Mouse (Mus musculus) lung, postnatal 10 days (tissue): ENCODE data around the gene Gm30191.

ENCODE experiments used
- DNase-seq: peaks from one replicate; pipeline ENCODE4 v3.0.0; 2021

Gm30191 gene

DNA sequence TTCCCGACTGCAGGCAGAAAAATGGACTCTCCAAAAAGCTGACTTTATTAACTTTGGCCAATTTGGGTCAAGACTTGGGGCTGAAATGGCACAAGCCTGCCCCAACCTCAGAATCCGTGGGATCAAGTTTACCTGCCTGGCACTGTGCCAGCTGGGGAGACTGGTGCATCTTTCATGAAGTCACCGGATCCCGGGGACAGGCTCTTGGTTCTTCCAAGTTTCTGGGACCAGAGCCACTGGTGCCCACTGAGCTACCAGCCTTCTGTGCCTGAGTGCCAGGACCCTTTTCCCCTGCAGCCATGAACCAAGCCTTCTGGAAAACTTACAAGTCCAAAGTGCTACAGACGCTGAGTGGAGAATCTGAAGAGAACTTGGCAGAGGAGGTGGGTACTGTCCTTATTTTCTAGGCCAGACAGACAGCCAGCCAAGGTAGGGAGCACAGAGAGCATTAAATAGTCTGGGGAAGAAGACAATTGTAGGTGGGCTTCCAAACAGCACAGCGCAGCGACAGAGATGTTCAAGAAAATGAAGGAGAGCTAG is at the start of gene Gm30191:
Gene Gm30191 (plus strand): TSS at position 217 of the 540 bp plus-strand sequence.
- DNase-seq, result no peak

DNA sequence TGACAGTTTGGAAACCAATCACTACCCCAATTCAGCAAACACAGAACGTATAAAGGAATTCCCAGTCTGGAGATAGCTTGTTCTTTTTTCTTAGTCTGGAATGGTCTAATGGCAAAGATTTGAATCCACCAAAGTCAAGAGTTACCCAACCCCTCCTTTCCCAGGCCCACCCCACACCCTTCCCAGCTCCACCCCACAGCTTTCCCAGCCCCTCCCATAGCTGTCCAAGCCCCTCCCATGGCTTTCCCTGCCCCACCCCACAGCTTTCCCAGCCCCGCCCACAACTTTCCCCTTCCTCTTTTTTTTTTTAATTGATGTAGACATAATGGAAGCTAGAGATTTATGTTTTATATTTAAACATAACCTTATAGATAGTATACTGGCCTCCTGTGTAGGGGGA is 47.4 kb upstream of the Gm30191 start:
- no peak for DNase-seq

DNA sequence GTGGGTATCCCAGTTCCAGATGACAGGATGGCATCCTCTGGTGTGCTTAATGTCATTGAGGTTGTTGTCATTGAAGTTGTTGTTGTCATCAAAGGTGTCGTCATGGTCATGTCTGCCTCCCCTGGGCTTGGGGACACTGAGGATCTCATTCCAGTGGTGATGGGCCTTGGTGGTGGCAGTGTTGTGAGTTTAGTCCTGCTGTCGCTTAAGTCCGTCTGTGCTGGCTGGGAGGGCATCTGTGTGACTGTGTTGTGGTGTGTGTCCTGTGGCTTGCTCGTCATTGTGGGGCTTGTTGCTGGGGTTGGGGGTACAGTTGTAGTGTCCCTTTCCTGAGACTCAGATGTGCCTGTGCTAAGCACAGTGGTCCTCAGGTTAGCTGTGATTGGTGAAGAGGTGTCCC is 43.8 kb upstream of the Gm30191 start, which contains the start of gene Gm7534:
Gene Gm7534 (minus strand): TSS at position 101 of the 400 bp plus-strand sequence.
- no peak for DNase-seq

DNA sequence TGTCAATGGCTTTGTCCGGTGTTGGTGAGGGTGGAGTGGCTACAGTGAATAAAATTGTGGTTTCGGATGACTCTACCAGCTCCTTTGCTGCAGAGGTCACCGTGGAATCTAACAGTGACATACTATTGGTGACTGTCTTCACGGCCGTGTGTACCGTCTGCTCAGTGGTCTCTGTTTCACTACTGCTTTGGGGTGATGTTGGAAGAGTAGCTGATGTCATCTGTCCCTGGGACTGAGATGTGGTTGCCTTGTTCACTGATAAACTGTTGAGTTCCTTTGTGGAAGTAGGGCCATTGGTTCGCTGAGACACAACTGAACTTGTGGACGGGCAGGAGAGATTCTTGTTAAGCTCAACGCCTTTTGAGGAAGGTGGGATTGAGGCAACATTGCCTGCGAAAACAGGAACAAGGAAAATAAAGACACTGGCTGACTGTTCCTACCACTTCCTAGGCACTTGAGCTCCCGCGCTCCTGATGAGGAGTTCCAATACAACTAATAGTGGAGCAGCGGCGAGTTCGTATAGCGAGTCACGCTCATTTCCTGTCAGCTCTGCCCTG is 43.3 kb upstream of the Gm30191 start:
- DNase-seq, result no peak

DNA sequence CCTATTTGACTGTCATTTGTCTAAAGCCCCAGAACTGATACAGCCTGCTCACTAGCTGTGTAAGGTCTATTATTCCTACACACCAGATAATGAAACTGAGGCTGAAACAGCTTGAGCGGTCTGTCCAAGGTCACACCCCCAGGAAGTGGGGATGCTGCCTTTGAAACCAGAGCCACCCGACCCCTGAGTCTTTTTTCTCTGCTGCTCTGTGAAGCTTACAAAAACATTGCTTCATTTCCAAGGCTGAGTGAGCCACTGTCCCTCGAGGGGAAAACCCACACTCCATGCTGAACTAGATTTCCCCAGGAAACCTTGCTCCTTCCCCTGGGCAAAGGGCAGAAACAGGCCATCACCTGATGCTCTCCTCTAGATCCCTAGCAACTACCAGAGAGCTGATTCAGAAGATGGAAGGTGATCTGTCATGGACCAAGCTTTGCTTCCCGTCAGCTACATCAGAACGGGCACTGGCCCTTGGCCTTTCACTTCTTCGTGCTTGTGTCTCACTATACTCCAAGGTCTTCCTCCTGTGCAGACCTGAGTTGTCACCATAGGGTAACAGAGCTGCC is 40.2 kb upstream of the Gm30191 start:
- DNase-seq, result no peak

DNA sequence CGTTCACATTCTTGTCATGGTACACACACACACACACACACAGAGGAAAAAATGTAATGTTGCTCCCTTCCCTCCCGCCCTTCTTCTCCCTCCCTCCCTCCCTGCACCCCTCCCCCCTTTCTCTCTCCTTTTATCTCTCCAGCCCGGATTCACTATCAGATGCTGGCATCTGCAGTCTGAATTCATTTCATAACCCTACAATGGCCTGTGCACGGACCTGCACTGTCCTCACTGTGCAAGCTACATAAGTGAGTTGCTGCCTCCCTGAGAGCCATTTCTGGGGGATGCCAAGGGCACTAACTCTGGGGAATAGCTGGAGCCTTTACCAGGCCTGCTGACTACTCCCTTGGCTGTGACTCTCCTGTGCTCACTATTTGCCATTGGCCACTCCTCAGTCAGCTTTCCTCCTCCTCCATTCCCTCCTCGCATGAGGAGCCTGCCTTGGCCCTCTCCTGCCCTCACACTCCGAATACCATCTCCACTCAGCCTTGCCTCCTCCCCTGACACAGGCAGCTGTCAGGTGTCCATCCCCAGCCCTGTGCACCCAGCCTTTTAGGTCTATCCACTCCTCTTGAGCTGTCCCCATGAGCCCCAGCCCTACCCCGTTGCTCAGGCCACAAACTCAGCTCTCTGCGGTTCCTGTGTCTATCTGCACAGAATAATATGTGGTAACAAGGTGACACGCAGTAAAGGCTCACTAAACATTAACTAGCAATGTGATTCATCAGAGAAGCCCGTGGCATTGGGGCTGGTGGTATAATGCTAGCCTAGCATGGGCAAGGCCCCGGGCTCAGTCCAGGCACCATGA is 23.7 kb upstream of the Gm30191 start:
- no peak for DNase-seq

DNA sequence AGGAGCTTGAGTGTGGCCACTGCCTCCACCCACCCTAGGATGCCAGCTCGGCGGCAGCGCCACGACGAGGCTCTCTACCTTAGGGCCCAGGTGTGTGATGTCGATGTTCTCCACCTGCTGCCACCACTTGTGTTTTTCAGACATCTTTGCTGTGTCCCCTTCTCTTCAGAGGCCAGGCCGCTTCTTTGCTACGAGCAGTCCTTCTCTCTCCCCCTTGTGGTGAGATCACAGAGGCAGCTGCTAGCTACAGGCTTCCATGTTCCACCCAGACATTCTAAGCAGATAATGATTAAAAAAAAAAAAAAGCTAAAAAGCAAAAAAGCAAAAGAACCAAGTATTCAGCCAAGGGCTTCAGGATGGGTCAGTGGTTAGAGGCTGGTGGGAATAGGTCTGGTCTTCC is 19.5 kb upstream of the Gm30191 start, which contains the start of gene Catsper4:
Gene Catsper4 (minus strand): TSS at position 190 of the 400 bp plus-strand sequence.
- no peak for DNase-seq

DNA sequence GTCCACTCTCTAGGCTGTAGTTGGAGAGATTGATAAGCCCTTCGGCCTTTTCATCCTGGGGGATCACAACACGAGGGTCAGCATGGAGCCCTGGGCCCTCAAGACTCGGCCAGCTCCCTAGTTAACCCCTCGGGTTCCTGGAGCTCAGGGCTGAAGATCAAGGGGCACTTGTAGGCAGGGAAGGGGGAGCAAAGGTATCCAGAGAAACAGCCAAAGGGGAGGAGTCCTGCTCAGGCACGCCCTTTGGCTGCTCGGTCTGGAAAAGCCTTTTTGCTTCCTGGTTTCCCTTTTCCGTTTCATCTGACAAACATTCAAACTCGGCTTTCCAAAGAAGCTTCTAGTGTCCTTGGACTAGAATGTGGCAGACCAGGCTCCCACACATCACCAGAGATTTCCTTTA is 16.3 kb upstream of the Gm30191 start:
- no peak for DNase-seq

DNA sequence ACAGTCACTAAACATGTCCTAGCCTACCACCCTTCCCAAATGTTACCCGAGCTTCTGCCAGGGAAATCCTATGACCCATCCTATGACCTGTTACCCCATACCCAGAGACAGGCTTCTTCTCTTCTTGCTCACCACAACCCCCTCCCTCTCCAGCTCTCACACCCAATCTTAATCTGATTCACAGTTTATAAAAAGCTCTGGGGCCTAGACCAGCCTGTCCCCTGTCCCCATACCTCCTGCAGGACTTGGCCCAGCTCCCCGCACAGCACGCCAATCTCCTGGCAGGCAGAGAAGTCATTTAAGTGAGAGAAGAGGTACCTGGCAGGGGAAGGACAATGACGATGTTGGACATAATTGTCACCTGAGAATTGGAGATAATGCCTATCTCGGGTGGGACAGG is 11.9 kb upstream of the Gm30191 start:
- no peak for DNase-seq

DNA sequence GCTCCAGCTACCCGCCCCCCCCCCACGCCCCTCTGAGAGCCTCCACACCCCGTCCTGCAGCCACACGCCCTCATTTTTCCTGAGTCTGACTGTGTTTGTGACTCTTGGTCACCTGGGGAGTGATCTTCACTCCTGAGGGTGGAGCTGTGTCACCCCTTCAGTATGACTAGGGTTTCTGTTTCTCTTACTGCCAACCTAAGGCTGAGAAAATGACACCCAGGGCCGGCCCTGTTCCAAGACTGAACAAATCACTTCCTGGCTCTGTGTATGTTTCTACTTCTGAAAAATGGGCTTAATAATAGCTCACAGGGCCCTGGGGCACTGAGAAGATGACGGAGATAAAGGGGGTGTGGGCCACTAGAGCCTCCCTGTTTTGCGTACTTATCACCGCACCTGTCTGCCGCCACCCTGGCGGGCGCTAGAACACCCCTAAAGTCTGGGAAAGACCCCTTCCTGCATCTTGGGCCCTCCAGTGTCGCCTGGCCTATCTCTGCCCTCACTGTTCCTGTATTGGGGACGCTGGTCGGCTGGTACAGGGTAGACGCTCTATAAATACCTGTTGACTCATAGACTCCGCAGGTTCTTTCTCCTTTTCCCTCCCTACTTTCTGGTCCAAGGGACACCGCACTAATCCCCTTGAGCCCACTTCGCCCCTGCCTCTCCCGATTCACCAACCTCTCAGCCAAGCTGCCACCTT is 9.0 kb upstream of the Gm30191 start:
- no peak for DNase-seq

DNA sequence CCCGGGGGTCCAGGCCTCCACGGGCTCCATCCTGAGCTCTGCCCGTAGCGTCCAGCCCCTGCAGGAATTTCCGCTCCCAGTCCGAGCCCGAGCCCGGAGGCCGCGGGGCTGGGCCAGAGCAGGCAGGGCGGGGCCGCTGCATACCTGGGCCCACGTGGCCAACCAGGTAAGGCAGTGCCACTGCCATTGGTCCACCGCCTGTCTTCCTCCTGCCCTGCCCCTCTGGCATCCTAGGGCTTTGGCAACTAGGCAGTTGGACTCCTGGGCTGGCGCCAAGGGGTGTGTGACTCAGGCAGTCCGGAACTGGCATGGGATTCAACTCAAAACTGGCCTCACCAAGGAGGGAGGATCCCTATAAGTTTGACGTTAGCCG is 8.5 kb upstream of the Gm30191 start, which contains the start of gene Cnksr1:
Gene Cnksr1 (minus strand): TSS at position 121 of the 373 bp plus-strand sequence.
- DNase-seq, result peak; percentile 93

DNA sequence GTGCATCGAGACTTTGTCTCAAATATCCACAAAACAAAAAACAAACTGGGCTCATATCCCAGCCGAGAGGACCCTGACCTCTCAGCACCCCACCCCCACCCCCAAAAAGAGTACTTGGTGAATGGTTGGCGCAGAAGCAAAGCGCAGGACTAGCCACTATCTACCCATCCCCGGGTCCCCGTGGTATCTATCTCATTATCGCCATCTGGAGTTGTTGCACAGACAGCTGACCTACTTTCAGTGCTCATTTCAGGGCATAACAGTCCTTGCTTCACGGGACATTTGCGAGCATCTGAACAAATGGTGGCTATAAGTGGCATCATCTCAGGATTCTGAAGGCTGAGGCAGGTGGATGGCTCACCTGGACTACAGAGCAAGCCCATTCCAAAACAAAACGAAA is 8.0 kb upstream of the Gm30191 start:
- DNase-seq, result no peak

DNA sequence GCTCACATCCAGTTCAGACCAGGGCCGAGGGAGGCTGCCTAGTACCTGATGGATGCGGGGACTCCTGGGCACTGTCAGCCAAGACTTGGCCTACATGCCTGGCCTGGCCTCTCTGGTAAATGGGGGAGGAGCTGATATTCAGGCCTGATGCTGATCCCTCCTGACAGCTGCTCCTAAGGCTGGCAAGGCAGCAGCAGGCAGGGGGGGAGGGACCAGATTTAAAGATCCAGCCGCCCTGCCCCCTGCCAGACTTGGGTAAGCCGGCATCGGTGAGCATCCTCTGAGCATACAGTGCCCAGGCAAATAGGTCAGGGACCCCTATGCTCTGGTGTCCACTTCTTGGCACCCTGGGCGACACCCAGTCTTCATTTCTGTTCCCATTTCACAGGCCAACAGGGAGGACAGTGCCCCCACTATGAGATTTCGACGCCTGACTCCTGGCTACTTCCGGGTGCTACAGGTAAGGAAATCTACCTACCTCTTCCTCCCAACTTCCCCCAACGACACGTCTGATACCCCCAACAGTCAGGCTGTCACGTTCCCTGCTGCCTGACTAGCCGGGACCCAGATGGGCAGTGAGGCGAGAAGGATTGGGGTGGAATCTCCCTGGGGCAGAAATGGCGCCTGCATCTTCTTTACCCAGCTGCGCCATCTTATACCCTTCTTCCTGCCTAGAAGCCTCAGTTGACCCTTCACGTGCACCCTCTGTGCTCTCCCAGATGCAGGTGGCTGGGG is 3.1 kb upstream of the Gm30191 start, which contains the start of gene E130218I03Rik:
Gene E130218I03Rik (plus strand): TSS at position 147 of the 735 bp plus-strand sequence.
- DNase-seq, result no peak

DNA sequence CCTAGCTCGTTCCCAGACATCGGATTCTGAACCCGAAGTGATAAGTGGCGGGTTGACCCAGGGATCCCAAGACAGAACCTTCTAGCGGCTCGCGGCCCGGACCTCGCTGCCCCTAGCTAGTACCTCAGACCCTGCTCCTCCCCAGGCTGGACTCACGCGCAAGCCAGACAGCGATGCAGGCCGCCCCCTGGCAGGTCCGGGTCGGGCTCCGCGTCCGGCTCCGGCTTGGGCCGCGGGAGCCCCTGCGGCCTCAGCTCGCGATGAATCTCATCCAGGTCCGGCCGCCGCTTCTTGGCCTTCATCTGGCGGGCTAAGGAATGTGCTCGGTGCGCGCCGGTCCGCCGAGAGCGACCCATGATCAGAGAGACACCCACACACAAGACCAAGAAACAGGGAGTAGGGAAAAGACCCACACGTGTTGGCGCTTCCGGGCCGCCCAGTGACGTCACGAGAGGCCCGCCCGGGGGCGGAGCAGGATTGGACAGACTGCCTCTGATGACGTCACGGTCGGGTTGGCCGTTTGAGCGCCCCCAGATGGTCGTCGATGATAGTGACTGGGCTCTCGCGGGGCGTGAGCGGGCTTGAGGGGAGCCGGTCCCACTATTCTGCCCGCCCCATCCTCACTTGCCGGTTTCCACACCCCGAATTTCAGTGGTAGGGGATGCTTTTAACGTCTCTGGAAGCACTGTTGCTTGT is 1.4 kb upstream of the Gm30191 start, which contains the start of gene Zfp593:
Gene Zfp593 (minus strand): TSS at position 445 of the 696 bp plus-strand sequence.
- peak; percentile 96 for DNase-seq

DNA sequence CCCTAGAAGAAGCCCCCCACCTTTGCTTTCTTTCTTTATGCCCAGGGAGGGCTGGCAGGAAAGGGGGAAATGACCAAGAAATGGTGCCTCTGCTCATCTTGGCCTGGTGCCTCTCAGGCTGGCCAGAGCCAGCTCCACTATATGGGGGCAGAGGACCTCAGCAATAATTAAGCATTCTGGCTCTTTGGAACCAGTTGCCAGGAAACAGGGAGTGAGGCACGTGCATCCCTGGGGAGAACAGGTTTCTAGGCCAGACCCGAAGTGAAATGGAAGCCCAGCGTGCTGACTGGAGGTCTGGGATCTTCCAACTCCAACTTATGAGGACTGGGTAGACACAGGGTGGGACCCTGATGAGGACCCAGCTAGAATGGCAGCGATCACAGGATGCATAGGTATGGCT is 479 bp upstream of the Gm30191 start:
- no peak for DNase-seq

DNA sequence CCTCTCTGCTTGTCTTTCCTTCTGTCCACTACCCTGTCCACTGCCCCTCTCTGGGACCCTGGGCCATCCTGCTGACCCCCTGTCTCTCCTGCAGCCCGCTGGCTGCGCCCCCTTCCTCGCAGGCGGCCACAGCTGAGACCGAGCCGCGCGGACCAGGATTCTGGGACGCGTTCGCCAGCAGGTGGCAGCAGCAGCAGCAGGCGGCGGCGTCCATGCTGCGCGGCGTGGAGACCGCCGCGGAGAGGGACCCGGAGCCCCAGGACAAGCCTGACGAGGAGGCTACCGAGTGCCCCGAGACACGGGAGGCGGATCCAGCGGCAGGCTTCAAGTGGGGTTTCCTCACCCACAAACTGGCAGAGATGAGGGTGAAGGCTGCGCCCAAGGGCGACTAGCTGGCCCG is 2.9 kb downstream of the Gm30191 start:
- peak; percentile 84 for DNase-seq

DNA sequence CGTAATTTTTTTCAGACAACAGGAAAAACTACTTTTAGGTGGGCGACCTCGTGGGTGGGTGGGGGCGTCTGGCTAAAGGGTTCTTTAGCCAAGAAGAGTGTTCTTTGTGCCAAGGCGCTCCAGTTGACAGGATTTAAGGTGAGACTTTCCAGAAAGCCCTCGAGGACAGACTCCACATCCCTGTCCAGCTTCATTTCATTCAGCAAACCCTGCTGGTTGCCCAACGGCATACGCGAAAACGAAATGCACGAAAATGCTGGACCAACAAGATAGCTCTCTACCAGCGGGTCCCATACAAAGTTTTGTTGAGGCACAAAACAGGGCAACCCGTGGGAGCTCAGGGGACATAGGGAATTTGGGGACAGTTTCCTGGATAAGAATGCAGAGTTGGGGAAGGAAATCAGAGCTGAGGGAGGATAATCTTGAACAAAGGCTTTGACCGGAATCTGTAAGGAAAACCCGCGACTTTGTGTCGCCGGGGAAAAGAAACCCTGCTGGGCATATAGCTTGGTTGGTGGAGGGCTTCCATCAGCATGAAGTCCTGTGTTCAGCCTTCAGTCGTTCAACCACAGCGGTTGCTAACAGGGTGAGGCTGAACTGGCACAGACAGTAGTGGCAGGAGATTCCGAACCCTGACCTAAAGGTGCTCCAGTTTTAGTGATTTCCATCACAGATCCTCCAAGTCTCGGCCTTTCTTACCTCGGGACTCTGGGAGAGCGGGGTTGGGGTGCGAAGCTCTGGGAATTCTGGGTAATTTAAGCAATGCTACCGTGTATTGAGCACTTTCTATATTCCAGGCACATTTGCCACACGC is 3.6 kb downstream of the Gm30191 start:
- DNase-seq, result no peak

DNA sequence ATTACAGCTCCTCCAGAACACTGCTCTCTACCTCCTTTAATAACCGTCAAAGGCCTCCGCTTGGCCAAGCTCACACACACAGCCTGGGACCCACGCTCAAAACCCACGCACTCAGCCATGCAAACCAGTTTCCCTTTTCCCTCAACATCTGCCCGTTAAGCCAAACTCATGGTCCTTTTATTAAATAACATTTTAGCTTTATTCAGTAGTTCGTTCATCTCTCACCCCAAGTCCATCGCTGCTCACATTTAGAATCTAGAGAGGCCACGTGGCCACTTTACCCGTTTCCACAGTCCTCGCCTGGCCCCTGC is 4.2 kb downstream of the Gm30191 start:
- DNase-seq, result no peak

DNA sequence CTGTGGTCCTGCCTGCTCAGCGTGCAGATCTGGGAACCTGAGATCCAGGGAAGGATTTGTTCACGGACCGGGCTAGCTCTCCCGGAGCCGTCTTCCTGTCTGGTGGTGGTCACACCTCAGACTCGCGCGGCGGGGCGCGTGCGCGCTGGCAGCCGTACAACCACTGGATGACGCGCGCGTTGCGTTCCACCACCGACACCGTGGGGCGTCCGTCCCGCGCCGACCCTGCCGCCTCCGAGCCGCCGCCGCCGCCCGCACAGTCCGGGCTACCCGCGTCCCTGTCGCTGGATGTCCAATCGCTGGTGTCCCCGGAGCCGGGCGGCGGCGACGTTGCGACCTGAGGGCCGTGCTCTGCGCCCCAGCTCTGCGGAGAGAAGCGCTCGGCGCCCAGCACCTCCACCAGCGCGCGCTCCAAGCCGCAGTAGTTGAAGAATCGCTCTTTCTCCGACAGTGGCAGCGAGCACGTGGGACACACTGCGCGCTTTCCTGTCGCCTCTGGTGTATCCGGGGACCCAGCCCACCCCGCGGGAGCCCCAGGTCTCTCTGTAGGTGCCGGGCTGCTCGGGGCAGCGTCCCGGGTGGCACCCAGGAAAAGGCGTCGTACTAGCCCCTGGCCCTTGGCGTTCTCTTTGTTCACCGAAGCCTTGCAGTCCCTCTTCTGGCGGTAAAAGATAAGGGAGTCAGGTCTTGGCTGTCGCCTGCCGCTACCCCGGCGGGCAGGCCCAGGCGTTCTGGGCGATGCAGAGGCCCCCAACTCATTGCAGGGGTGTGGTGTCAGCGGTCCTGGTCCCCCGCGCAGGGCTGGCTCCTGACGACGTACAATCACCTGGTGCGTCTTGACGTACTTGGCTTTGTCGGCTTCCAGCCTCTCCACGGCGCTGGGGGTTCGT is 4.8 kb downstream of the Gm30191 start:
- peak; percentile 48 for DNase-seq
